Mouse (Mus musculus): ENCODE results near the gene Hvcn1.

- TF ChIP-seq POLR2A (IDR thresholded peaks at IDR 0.05; ENCODE audit: low read depth, low read length) (peak; percentile 55), CTCF (IDR thresholded peaks at IDR 0.05; ENCODE audit: extremely low read depth, insufficient read depth, insufficient read length, insufficient replicate concordance) (no peak)
These were observed 77.8 kb downstream of the Hvcn1 start, which contains the start of gene Pptc7 for GRCm38 (mm10) chr5:122284183-122285028.
